Mouse (Mus musculus) lung, embryonic 15.5 days (tissue): ENCODE data around the gene Nt5c1a. TPM values are rescaled to one million over a fixed set of nuclear protein-coding genes. Genes with fewer than 3 reads are reported as not detected.

Experiments
- ATAC-seq: fragments of 200-750 bp; cut with Nextera tagmentation; 2 replicates; pipeline ENCODE4 v1.8.0; 2017; ENCODE audit warnings: moderate number of reproducible peaks, borderline replicate concordance; ENCODE audit not compliant: low FRiP score, low TSS enrichment; ENCODE audit errors: extremely low read depth
- H3K27ac ChIP-seq: fragments of 300-500 bp; sonication (generic); 2 replicates; pipeline ENCODE4 v1.5.1; 2015; ENCODE audit warnings: moderate library complexity, mild to moderate bottlenecking, inconsistent platforms
- H3K27me3 ChIP-seq: fragments of 300-500 bp; sonication (generic); 2 replicates; pipeline ENCODE4 v1.6.1; 2015; ENCODE audit warnings: inconsistent platforms
- H3K36me3 ChIP-seq: fragments of 300-500 bp; sonication (generic); 2 replicates; pipeline ENCODE4 v1.6.1; 2015; ENCODE audit warnings: inconsistent platforms
- H3K4me1 ChIP-seq: fragments of 300-500 bp; sonication (generic); 2 replicates; pipeline ENCODE4 v1.6.1; 2015; ENCODE audit warnings: inconsistent platforms
- H3K4me2 ChIP-seq: fragments of 300-500 bp; sonication (generic); 2 replicates; pipeline ENCODE4 v1.6.1; 2015; ENCODE audit warnings: inconsistent platforms, mild to moderate bottlenecking, moderate library complexity
- H3K4me3 ChIP-seq: fragments of 300-500 bp; sonication (generic); 2 replicates; pipeline ENCODE4 v1.5.1; 2015; ENCODE audit warnings: mild to moderate bottlenecking, inconsistent platforms
- H3K9ac ChIP-seq: fragments of 300-500 bp; sonication (generic); 2 replicates; pipeline ENCODE4 v1.6.1; 2015; ENCODE audit warnings: inconsistent platforms
- H3K9me3 ChIP-seq: fragments of 300-500 bp; sonication (generic); 2 replicates; pipeline ENCODE4 v1.6.1; 2016; ENCODE audit warnings: inconsistent platforms
- WGBS: fragments of 180-500 bp; shearing (Covaris S2); methylation state at CpG from one replicate; pipeline ENCODE4 v1.1.7; 2015; 5-methylcytosine and 5-hydroxymethylcytosine counted together
- polyA plus RNA-seq: library from polyadenylated mRNA; unstranded; fragments of >200 nt; fragmentation: Nextera tagmentation; extraction: Ambion mirVana; gene quantifications from 2 replicates; pipeline ENCODE4 v1.2.1, GENCODE M21; 2015

Gene Nt5c1a
- polyA plus RNA-seq, 1 experiment from 2014 or later: not detected

DNA sequence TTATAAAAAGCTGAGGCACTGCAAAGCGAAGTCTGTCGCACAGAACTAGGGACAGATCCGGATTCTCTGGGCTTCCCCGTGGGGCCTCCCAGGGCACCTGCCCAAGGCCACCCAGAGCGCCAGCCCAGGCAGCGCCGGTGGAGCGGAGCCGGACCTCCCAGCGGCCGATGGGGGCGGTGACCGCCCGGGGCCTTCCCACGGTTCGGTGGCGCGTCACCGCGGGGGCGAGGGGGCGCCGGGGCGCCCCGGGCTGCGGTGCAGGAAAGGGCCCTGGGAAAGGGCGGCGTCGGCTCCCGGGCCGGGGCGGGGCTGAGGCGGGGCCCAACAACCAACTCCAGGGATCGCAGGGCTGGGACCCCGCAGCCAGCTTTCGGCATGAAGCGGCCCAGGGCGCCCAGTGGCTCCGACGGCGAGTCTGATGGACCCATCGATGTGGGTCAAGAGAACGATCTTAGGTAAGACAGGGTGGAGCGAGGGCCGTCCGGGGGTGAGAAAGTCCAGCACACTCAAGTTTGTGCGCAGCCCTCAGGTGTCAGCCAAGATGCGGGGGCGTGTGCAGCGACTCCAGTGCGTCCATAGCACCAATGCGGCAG is 32.3 kb downstream of the Nt5c1a start, which contains the start of gene Heyl:
Gene Heyl, plus strand, starts transcription at position 65 of the 593 bp plus-strand sequence.
- Histone ChIP-seq H3K4me2 (peak within 1 kb of the TSS; percentile 94), H3K36me3 (no peaks in the 10 kb centered on the region), H3K9ac (peak within 1 kb of the TSS; percentile 32), H3K9me3 (no peaks in the 10 kb centered on the region), H3K4me3 (peak within 1 kb of the TSS; percentile 47), H3K27me3 (peaks cover 40% of the 10 kb centered on the region), H3K4me1 (peaks cover 41% of the 10 kb centered on the region), H3K27ac (peak within 1 kb of the TSS; percentile 15; the same call in 1 of the 2 replicates)
- ATAC-seq: peak; percentile 35
- WGBS: 2% methylated on average over 47 of the region's 52 CpGs

GRCm38 (mm10) chr4:123235835-123236430 is 34.6 kb downstream of the Nt5c1a start:
- no peaks in the 10 kb centered on the region for H3K36me3 ChIP-seq
- ATAC-seq: no peak
- peak overlapping the region; percentile 57 for H3K27ac ChIP-seq
- H3K4me2 ChIP-seq: peak overlapping the region; percentile 94
- peak overlapping the region; percentile 47 for H3K4me3 ChIP-seq
- 68% methylated on average over 9 of the region's 9 CpGs for WGBS
- H3K9me3 ChIP-seq: no peaks in the 10 kb centered on the region
- H3K4me1 ChIP-seq: peaks cover 45% of the 10 kb centered on the region
- peaks cover 63% of the 10 kb centered on the region for H3K27me3 ChIP-seq
- no peak overlapping the region for H3K9ac ChIP-seq

- H3K4me1 ChIP-seq: peaks cover 45% of the 10 kb centered on the region
- peak overlapping the region; percentile 57 for H3K27ac ChIP-seq
- peak overlapping the region; percentile 47 for H3K4me3 ChIP-seq
- H3K27me3 ChIP-seq: peaks cover 66% of the 10 kb centered on the region
- WGBS: 53% methylated on average over 13 of the region's 13 CpGs
- H3K36me3 ChIP-seq: no peaks in the 10 kb centered on the region
- ATAC-seq: no peak
- H3K9me3 ChIP-seq: no peaks in the 10 kb centered on the region
- peak overlapping the region; percentile 94 for H3K4me2 ChIP-seq
- no peak overlapping the region for H3K9ac ChIP-seq
Measured at GRCm38 (mm10) chr4:123236431-123237031, 35.2 kb downstream of the Nt5c1a start.

- ATAC-seq: peak; percentile 16; the same call in 1 of the 2 replicates
- peaks cover 60% of the 10 kb centered on the region for H3K27me3 ChIP-seq
- H3K27ac ChIP-seq: peak overlapping the region; percentile 57
- no peak overlapping the region for H3K4me3 ChIP-seq
- H3K4me2 ChIP-seq: peak overlapping the region; percentile 94
- WGBS: 51% methylated on average over 6 of the region's 6 CpGs
- H3K4me1 ChIP-seq: peaks cover 45% of the 10 kb centered on the region
- no peaks in the 10 kb centered on the region for H3K9me3 ChIP-seq
- H3K36me3 ChIP-seq: no peaks in the 10 kb centered on the region
- no peak overlapping the region for H3K9ac ChIP-seq
Measured at GRCm38 (mm10) chr4:123237386-123238266, 36.3 kb downstream of the Nt5c1a start.

DNA sequence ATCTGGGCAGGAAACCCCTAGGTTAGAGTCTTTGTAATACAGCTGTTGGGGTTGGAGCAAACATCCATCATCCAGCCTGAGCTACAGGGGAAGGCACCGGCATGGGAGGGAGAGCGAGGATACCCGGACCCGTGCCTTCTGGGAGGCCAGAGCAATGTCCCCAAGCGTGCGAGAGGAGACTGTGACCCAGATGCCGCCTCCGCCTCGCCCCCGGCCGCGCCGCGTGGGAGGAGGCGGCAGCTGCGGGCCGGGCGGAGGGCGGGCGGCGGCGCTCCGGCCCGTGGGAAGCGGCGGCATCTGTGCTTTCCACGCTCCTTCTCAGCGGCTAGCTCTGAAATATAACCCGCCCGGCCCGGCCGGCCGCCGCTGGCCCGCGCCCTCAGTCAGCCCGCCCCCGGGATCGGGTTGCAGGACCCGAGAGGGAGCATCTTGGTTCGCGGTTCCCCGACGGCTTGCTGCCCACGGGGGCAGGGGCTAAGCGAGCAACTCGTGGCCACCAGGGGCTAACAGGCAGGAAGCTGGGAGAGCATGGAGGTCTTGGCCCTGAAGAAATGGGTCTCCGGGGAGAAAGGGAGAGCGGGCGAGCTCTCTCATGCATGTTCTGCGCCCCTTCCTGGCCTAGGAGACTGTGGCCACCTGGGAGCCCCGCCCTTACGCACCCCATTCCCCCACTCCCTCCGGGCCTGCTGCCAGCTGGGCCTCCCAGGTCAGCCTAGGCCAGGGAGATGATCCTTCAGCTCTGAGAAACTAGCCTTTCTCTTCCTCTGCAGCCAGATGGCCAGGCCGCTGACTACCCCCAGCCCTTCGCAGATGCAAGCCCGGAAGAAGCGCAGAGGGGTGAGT is 38.3 kb downstream of the Nt5c1a start:
- Histone ChIP-seq H3K4me1 (peaks cover 31% of the 10 kb centered on the region), H3K9me3 (no peaks in the 10 kb centered on the region), H3K36me3 (no peaks in the 10 kb centered on the region), H3K4me2 (peak overlapping the region; percentile 60), H3K27me3 (peaks cover 50% of the 10 kb centered on the region), H3K27ac (peak overlapping the region; percentile 57), H3K4me3 (peak overlapping the region; percentile 34), H3K9ac (peak overlapping the region; percentile 20)
- 4% methylated on average over 56 of the region's 58 CpGs for WGBS
- ATAC-seq: peak; percentile 62

DNA sequence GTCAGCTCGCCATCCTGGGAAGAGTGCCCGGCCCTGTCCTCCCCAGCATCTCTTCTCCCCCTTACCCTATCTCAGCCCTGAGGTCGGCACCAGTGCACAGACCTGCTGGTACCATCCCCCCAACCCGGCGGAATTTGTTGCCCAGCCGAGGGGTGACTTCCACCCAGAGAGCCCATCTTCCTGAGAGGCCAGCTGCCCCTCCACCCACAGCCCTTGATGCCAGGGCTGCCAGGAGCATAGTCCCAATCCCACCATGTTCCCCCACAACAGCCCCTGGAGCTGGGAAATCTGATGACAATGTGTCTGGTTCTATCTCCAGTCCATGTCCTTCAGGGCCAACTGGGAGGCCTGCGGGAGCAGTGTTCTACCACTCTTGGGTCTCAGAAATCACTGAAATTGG is 44.9 kb downstream of the Nt5c1a start:
- H3K36me3 ChIP-seq: no peaks in the 10 kb centered on the region
- WGBS: 78% methylated on average over 7 of the region's 7 CpGs
- H3K9ac ChIP-seq: no peak overlapping the region
- no peak overlapping the region for H3K4me2 ChIP-seq
- H3K4me1 ChIP-seq: peaks cover 34% of the 10 kb centered on the region
- ATAC-seq: no peak
- H3K27me3 ChIP-seq: peaks cover 11% of the 10 kb centered on the region; the same call in 1 of the 2 replicates
- no peak overlapping the region for H3K4me3 ChIP-seq
- peak overlapping the region; percentile 55; the same call in 1 of the 2 replicates for H3K27ac ChIP-seq
- no peaks in the 10 kb centered on the region for H3K9me3 ChIP-seq

DNA sequence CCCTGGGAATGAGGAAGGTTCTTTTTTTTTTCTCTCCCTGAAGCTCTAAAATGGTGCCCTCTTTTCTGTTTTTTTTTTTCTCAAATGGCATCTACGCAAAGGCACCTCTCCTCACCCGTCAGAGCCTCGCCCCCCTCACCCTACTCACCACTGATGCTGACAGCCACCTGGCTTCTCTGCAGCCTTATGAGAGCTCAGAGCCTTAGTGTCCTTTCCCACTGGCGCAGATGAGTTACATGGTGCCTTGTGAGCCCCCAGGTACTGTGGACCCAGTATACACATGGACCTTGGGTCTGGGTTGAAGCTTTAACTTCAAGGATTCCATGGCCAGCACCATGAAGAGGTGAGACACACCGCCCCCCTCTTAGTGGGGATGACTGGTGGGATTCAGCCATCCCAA is 45.3 kb downstream of the Nt5c1a start:
- 80% methylated on average over 5 of the region's 5 CpGs for WGBS
- peak; percentile 3; the same call in 1 of the 2 replicates for ATAC-seq
- Histone ChIP-seq H3K4me2 (no peak overlapping the region), H3K27me3 (peaks cover 8% of the 10 kb centered on the region; the same call in 1 of the 2 replicates), H3K9me3 (no peaks in the 10 kb centered on the region), H3K9ac (no peak overlapping the region), H3K36me3 (no peaks in the 10 kb centered on the region), H3K27ac (peak overlapping the region; percentile 55), H3K4me3 (no peak overlapping the region), H3K4me1 (peaks cover 34% of the 10 kb centered on the region)

DNA sequence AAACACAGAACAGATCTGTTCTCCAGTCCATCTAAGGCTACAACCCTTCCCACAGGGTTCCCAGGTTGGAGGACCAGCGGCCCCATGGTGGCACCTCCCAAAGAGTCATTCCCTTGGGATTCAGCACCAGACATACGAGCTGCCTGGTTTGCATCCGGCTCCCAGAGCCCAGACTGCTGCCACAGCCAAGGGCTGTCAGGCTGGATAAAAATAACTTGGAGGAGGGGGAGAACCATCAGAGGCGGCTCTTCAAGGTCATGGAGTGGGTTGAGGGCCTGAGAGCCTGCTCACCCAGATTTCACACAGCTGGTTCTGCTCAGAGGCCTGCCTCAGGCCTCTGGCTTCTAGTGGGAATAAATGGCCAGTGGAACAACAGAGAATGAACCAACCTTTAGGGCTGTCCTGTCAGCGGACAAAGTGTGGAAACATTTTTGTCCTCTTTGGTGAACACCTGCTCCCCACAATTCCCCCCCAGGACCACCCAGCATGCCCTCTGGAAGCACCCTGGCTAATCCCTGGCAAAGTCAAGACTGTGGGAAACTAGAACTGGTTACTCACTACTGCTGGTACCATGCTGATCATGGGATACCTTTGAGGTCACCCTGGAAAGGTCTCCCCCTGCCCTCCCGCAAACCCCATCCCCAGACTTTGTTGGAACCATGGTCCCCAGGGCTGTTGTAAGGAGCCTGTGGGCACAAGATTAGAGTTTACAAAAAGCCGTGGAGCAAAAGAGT is 46.0 kb downstream of the Nt5c1a start:
- peaks cover 40% of the 10 kb centered on the region for H3K4me1 ChIP-seq
- no peaks in the 10 kb centered on the region for H3K9me3 ChIP-seq
- H3K4me2 ChIP-seq: no peak overlapping the region
- WGBS: 27% methylated on average over 7 of the region's 7 CpGs
- no peak overlapping the region for H3K9ac ChIP-seq
- peak; percentile 81 for ATAC-seq
- peak overlapping the region; percentile 55 for H3K27ac ChIP-seq
- peaks cover 8% of the 10 kb centered on the region; the same call in 1 of the 2 replicates for H3K27me3 ChIP-seq
- no peak overlapping the region for H3K4me3 ChIP-seq
- no peaks in the 10 kb centered on the region for H3K36me3 ChIP-seq

GRCm38 (mm10) chr4:123248971-123249567 is 47.8 kb downstream of the Nt5c1a start:
- 55% methylated on average over 7 of the region's 7 CpGs for WGBS
- Histone ChIP-seq H3K27me3 (no peaks in the 10 kb centered on the region), H3K4me2 (no peak overlapping the region), H3K4me1 (peaks cover 40% of the 10 kb centered on the region), H3K9ac (no peak overlapping the region), H3K36me3 (no peaks in the 10 kb centered on the region), H3K9me3 (no peaks in the 10 kb centered on the region), H3K4me3 (no peak overlapping the region), H3K27ac (no peak overlapping the region)
- ATAC-seq: 0 out of 2 replicates have a peak, but pooled peaks have one; percentile 7

DNA sequence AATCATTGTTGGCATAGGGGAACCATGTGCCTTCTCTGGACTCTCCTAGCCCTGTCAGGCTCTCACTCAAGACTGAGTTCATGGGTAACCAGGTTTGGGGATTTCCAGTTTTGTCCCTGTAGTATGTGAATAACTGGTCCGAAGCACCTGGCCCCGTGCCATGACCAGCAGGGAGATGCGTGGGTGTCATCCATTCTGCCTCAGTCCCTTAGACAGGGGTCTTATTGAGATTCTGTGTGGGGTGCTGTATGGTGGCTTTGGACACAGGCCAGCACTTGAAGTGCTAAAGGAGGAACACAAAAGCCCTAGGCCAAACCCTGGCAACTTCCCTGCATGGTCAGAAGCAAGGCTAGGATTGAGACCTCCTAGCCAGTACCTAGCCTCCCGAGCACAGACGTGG is 50.9 kb downstream of the Nt5c1a start:
- H3K27ac ChIP-seq: no peak overlapping the region
- no peak for ATAC-seq
- WGBS: 67% methylated on average over 5 of the region's 5 CpGs

More for the DNA sequence above, 50.9 kb downstream of the Nt5c1a start:
- H3K4me2 ChIP-seq: no peak overlapping the region
- no peak overlapping the region for H3K4me3 ChIP-seq
- H3K36me3 ChIP-seq: no peaks in the 10 kb centered on the region
- peaks cover 28% of the 10 kb centered on the region for H3K4me1 ChIP-seq
- H3K27me3 ChIP-seq: no peaks in the 10 kb centered on the region
- no peak overlapping the region for H3K9ac ChIP-seq
- no peaks in the 10 kb centered on the region for H3K9me3 ChIP-seq
